Mouse (Mus musculus) small intestine, adult 2 months (tissue): ENCODE data around the gene Rdx.

Source experiments
- CTCF ChIP-seq: fragments of 200-500 bp; IDR thresholded peaks from 2 replicates; pipeline ENCODE4 v1.5.1; 2012; ENCODE audit warnings: low read depth, mild to moderate bottlenecking, control low read depth, inconsistent platforms, low read length, moderate library complexity, mixed read lengths; ENCODE audit not compliant: insufficient replicate concordance, insufficient read length; ENCODE audit errors: extremely low read depth
- POLR2A ChIP-seq: fragments of 200-500 bp; IDR thresholded peaks from 2 replicates; pipeline ENCODE4 v1.6.1; 2012; ENCODE audit warnings: low read depth, mild to moderate bottlenecking, control low read depth, inconsistent platforms, low read length, moderate library complexity

DNA sequence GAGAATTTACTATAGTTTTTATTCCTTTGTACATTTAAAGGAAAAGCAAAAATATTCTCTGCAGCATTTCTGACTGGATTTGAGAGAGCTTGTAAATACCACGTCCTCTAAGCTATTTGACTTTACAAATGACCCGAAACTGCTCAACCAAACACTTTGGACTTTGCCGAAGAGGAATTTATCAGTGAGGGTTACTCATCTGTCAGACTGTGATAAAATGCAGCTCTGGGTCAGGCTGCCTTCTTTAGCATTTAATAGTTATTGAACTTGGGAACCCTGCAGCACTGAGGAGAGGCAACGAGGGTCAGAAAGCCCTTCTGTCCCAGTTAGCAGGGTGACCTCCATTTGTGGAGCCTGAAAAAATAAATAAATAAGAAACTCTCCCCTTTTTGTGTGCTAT is 43.5 kb upstream of the Rdx start:
- TF ChIP-seq POLR2A (no peak), CTCF (no peak)
